22 mouse cellular contexts compared by ENCODE assay signal in genomic region chr6:53450494-53450893, GRCm38 (mm10).
A peak's percentile ranks its signal among the peaks of the same experiment; 100 is the strongest.
DNase-seq lines count a peak whose midpoint lies in the region; ATAC-seq and TF ChIP-seq lines count a peak whose summit lies in the region.
"Had no signal": no experiment of that assay in that cellular context is flagged by ENCODE, and none has a peak within 500 bp of the region (broad histone marks: within the 10 kb centered on the region; RNA-seq: fewer than 3 reads in every experiment).

No protein-coding gene starts in this region.

- intact Hi-C loops in left cerebral cortex, postnatal 14 days (cut with DNase I), result no loop called here
- intact Hi-C loops in left cerebral cortex, postnatal 36 days (cut with DNase I), result no loop called here

- no peak for ATAC-seq in limb, embryonic 13.5 days (ENCODE audit: low FRiP score, low read depth)
- ATAC-seq: forebrain, embryonic 13.5 days; inflammation-experienced regulatory T-cells, adult 6 months; liver, postnatal 0 days had no signal

- H3K36me3 ChIP-seq in embryonic facial prominence, embryonic 10.5 days (replicated peaks), result no peaks in the 10 kb centered on the region
- peaks cover 17% of the 10 kb centered on the region; the same call in 1 of the 2 replicates for H3K36me3 ChIP-seq in limb, embryonic 13.5 days
- H3K36me3 ChIP-seq: hindbrain, embryonic 12.5 days had no signal

- peak overlapping the region; percentile 80; the same call in 1 of the 2 replicates for H3K27ac ChIP-seq in embryonic facial prominence, embryonic 10.5 days (replicated peaks)
- no peak overlapping the region for H3K27ac ChIP-seq in layer of hippocampus, adult 2 months
- peak overlapping the region; percentile 72 for H3K27ac ChIP-seq in limb, embryonic 13.5 days
- H3K27ac ChIP-seq: forebrain, embryonic 13.5 days; hindbrain, embryonic 12.5 days had no signal

- H3K4me2 ChIP-seq in limb, embryonic 13.5 days (replicated peaks), result no peak overlapping the region
- H3K4me2 ChIP-seq: forebrain, embryonic 13.5 days; heart, embryonic 11.5 days; hindbrain, embryonic 12.5 days had no signal

- H3K9me3 ChIP-seq in embryonic facial prominence, embryonic 10.5 days, result no peaks in the 10 kb centered on the region
- H3K9me3 ChIP-seq in limb, embryonic 13.5 days, result no peaks in the 10 kb centered on the region
- H3K9me3 ChIP-seq: forebrain, embryonic 13.5 days; hindbrain, embryonic 12.5 days had no signal

- peak; percentile 18 to 25 for DNase-seq in left cerebral cortex, postnatal 14 days (ENCODE audit: low spot score in 2 of 2)
- no peak for DNase-seq in left cerebral cortex, postnatal 36 days (ENCODE audit: low spot score in 2 of 2)
- DNase-seq in embryonic facial prominence, embryonic 10.5 days (ENCODE audit: low spot score), result no peak
- DNase-seq in layer of hippocampus, adult 2 months (ENCODE audit: low spot score in 2 of 2), result peak; percentile 43 to 63
- DNase-seq in cerebellum, postnatal 4 days (ENCODE audit: low spot score in 2 of 2), result no peak
- no peak for DNase-seq in MN1 (ENCODE audit: low spot score)
- DNase-seq: adrenal gland, postnatal 14 days; cerebellum, adult 11-12 months; cerebellum, postnatal 14 days; heart, postnatal 10 days; kidney, adult 9 months; lung, postnatal 10 days; midbrain, embryonic 14.5 days; right cerebral cortex, postnatal 14 days; thymus, postnatal 14 days had no signal

- no peaks in the 10 kb centered on the region for H3K27me3 ChIP-seq in embryonic facial prominence, embryonic 10.5 days (replicated peaks; ENCODE audit: low read depth, poor library complexity, severe bottlenecking)
- H3K27me3 ChIP-seq in limb, embryonic 13.5 days, result no peaks in the 10 kb centered on the region
- H3K27me3 ChIP-seq: forebrain, embryonic 13.5 days; hindbrain, embryonic 12.5 days had no signal

- H3K4me1 ChIP-seq in embryonic facial prominence, embryonic 10.5 days, result peaks cover 49% of the 10 kb centered on the region
- H3K4me1 ChIP-seq in limb, embryonic 13.5 days, result peaks cover 65% of the 10 kb centered on the region

- TF ChIP-seq CTCF in layer of hippocampus, adult 2 months (conservative IDR thresholded peaks at IDR 0.05), result no peak

- H3K4me3 ChIP-seq in embryonic facial prominence, embryonic 10.5 days, result no peak overlapping the region
- no peak overlapping the region for H3K4me3 ChIP-seq in layer of hippocampus, adult 2 months
- no peak overlapping the region for H3K4me3 ChIP-seq in limb, embryonic 13.5 days
- H3K4me3 ChIP-seq: forebrain, embryonic 13.5 days; hindbrain, embryonic 12.5 days; myocyte had no signal

- WGBS in embryonic facial prominence, embryonic 10.5 days, result 69% methylated on average over 3 of the region's 3 CpGs
- WGBS in limb, embryonic 13.5 days, result 27% methylated on average over 3 of the region's 3 CpGs

- H3K9ac ChIP-seq in limb, embryonic 13.5 days, result no peak overlapping the region
- H3K9ac ChIP-seq: forebrain, embryonic 13.5 days; hindbrain, embryonic 12.5 days; liver, postnatal 0 days had no signal

Comparison
In these comparisons a context has a peak if more than half of its experiments do, and no peak if none do; other contexts are left out.
1. DNase-seq: peak in left cerebral cortex, postnatal 14 days (2 of 2) and layer of hippocampus, adult 2 months (2 of 2); none in left cerebral cortex, postnatal 36 days (0 of 2), embryonic facial prominence, embryonic 10.5 days (single experiment), cerebellum, postnatal 4 days (0 of 2) and MN1 (single experiment).